Mouse (Mus musculus) heart, adult 18-20 months (tissue): ENCODE data around the gene Tdrd5. TPM values are rescaled to one million over a fixed set of nuclear protein-coding genes. Genes with fewer than 3 reads are reported as not detected.

Experiments
- total RNA-seq, 2 experiments: library from RNA; stranded (reverse); gene quantifications; 2 replicates each; pipeline ENCODE4 v1.2.3; 2021

Gene Tdrd5
- total RNA-seq, 2 experiments from 2014 or later: not detected

Other genes starting within 250 kb of the Tdrd5 start
- under 1 TPM in 1 of 2 experiments, not detected in 1; 0.07 TPM for gene Fam163a, start 98.6 kb downstream of the Tdrd5 start, total RNA-seq
- under 1 TPM in 1 of 2 experiments, not detected in 1; 0.08 TPM for gene Nphs2, start 7.1 kb upstream of the Tdrd5 start, total RNA-seq
- gene Gm2000, start 62.4 kb upstream of the Tdrd5 start, total RNA-seq: 100 to 1,000 TPM; 401 to 433 TPM
- not detected for gene Axdnd1, start 117.5 kb upstream of the Tdrd5 start, total RNA-seq
- 10 to 100 TPM in 1 of 2 experiments, 1 to 10 TPM in 1; 8.2 to 11.9 TPM for gene Soat1, start 170.7 kb upstream of the Tdrd5 start, total RNA-seq
- 10 to 100 TPM; 47.2 to 51.9 TPM for gene Gm10031, start 220.3 kb upstream of the Tdrd5 start, total RNA-seq